Comparison of ENCODE assay signal across 23 mouse cellular contexts in genomic region chr13:23706771-23707170, GRCm38 (mm10). TPM values are rescaled to one million over a fixed set of nuclear protein-coding genes. Genes with fewer than 3 reads are reported as not detected.
"Had no signal": no experiment of that assay in that cellular context is flagged by ENCODE, and none has a peak within 500 bp of the region (broad histone marks: within the 10 kb centered on the region; RNA-seq: fewer than 3 reads in every experiment).

No protein-coding gene starts in this region.

- H3K36me3 ChIP-seq: limb, embryonic 13.5 days; liver, embryonic 13.5 days; midbrain, embryonic 12.5 days; neural tube, embryonic 13.5 days had no signal

- H3K27ac ChIP-seq: kidney, postnatal 0 days; left cerebral cortex, adult 2 months; limb, embryonic 13.5 days; liver, embryonic 13.5 days; midbrain, embryonic 12.5 days; neural tube, embryonic 13.5 days had no signal

- H3K27me3 ChIP-seq: limb, embryonic 13.5 days had no signal

- H3K4me2 ChIP-seq: limb, embryonic 13.5 days; liver, embryonic 13.5 days; lung, embryonic 14.5 days; midbrain, embryonic 12.5 days; neural tube, embryonic 13.5 days had no signal

- ATAC-seq: intestine, postnatal 0 days; midbrain, embryonic 16.5 days had no signal

- H3K9me3 ChIP-seq: limb, embryonic 13.5 days; liver, embryonic 13.5 days; midbrain, embryonic 12.5 days; neural tube, embryonic 13.5 days had no signal

- H3K4me3 ChIP-seq: left cerebral cortex, adult 2 months; limb, embryonic 13.5 days; liver, embryonic 13.5 days; midbrain, embryonic 12.5 days; myocyte; neural tube, embryonic 13.5 days had no signal

- DNase-seq: kidney, adult 2 months; kidney, postnatal 36 days; layer of hippocampus, postnatal 36 days; liver, embryonic 13.5 days; lung, embryonic 14.5 days; lung, postnatal 10 days; lung, postnatal 36 days; retina, postnatal 1 day; right cerebral cortex, postnatal 25 days; thymus, adult 18-20 months; thymus, postnatal 4 days had no signal

- H3K9ac ChIP-seq: limb, embryonic 13.5 days; liver, embryonic 13.5 days; lung, embryonic 14.5 days; midbrain, embryonic 12.5 days; neural tube, embryonic 13.5 days had no signal

RNA-seq across cellular contexts. Expression of gene Hist1h1t, which starts 11.2 kb away (rescaled TPM):
- polyA plus RNA-seq: intestine, postnatal 0 days; kidney, adult 2 months; kidney, embryonic 14.5 days; kidney, postnatal 0 days; liver, adult 2 months; liver, embryonic 13.5 days; liver, embryonic 16.5 days; lung, embryonic 14.5 days; midbrain, embryonic 12.5 days; midbrain, embryonic 16.5 days; neural tube, embryonic 13.5 days; spleen, adult 2 months had no signal
